Mouse (Mus musculus): ENCODE measurements around the gene Ptgr2. TPM values are rescaled to one million over a fixed set of nuclear protein-coding genes. Genes with fewer than 3 reads are reported as not detected.
A peak's percentile ranks its signal among the peaks of the same experiment; 100 is the strongest.

Gene Ptgr2
- polyA plus RNA-seq, 1 experiment from 2014 or later = 15.8 TPM

DNA sequence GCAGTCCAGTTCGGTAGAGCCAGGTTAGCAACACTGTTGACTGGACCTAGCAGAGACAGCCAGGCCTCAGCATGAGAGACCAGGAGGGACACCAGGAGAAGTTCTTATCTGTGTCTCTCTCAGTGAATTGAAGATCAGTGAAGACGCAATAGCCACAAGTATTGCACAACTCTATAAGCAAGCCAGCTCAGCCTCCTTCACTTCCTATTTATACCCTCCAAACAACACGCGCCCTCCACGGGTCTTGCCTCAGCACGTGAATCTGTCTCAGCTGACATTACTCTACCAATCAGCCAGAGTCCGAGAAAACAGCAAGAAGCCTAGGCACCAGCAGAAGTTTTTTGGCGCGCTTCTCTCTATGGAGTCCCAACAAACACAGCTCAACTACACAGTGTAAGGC is 9.7 kb upstream of the Ptgr2 start:
- no peak for ATAC-seq (ENCODE audit: low FRiP score)
- H3K4me1 ChIP-seq = no peaks in the 10 kb centered on the region
- no peak overlapping the region for H3K4me3 ChIP-seq (replicated peaks)
- no peaks in the 10 kb centered on the region for H3K9me3 ChIP-seq (replicated peaks)
- H3K27me3 ChIP-seq (replicated peaks) = no peaks in the 10 kb centered on the region
- H3K36me3 ChIP-seq = no peaks in the 10 kb centered on the region
- no peak overlapping the region for H3K9ac ChIP-seq (replicated peaks)
- WGBS = 91% methylated on average over 9 of the region's 9 CpGs
- no peak overlapping the region for H3K27ac ChIP-seq (replicated peaks)
- no peak overlapping the region for H3K4me2 ChIP-seq

- H3K27me3 ChIP-seq (replicated peaks) = no peaks in the 10 kb centered on the region
- ATAC-seq (ENCODE audit: low FRiP score) = no peak
- no peaks in the 10 kb centered on the region for H3K4me1 ChIP-seq
- no peaks in the 10 kb centered on the region for H3K9me3 ChIP-seq (replicated peaks)
- H3K9ac ChIP-seq (replicated peaks) = no peak overlapping the region
- WGBS = 75% methylated on average over 2 of the region's 2 CpGs
- no peaks in the 10 kb centered on the region for H3K36me3 ChIP-seq
- H3K27ac ChIP-seq (replicated peaks) = no peak overlapping the region
- H3K4me2 ChIP-seq = no peak overlapping the region
- H3K4me3 ChIP-seq (replicated peaks) = no peak overlapping the region
Measured at GRCm38 (mm10) chr12:84276288-84276687, 8.7 kb upstream of the Ptgr2 start.

DNA sequence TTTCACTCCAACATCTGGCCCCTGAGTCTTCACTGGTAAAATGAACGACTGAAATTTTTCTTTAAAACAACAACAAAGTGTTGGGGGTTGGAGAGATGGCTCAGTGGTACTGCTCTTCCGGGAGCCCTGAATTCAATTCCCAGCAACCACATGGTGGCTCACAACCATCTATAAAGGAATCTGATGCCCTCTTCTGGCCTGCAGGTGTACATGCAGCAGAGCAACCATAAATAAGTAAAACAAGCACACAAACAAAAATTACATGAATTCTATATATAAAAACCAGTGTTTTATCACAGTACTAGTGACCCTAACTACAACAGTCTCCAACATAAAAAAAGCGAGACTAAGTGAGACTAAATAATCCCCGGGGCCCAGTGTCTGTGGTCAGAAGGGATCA is 8.2 kb upstream of the Ptgr2 start:
- H3K9ac ChIP-seq (replicated peaks) = no peak overlapping the region
- no peaks in the 10 kb centered on the region for H3K27me3 ChIP-seq (replicated peaks)
- no peak overlapping the region for H3K27ac ChIP-seq (replicated peaks)
- 89% methylated on average over 4 of the region's 4 CpGs for WGBS
- no peak for ATAC-seq (ENCODE audit: low FRiP score)
- H3K4me3 ChIP-seq (replicated peaks) = no peak overlapping the region
- H3K4me2 ChIP-seq = no peak overlapping the region
- H3K4me1 ChIP-seq = no peaks in the 10 kb centered on the region
- no peaks in the 10 kb centered on the region for H3K36me3 ChIP-seq
- H3K9me3 ChIP-seq (replicated peaks) = no peaks in the 10 kb centered on the region

DNA sequence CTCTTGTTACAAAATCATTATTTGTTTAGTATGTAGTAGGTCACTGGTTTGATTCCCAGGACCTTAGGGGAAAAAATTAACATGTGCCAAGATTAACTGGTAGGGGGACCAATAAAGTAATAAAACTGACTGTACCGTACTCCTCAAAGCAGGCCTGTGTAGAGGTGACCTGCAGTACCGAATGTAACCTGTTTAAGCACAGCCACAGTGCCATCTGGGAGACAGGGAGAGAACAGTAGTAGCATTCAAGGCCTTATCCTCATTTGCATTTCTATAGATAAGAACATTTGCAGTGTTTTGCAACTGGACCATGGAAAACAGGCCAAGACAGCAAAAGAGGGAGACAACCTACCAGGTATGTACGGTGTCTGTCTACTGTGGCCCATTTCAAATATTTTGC is 7.2 kb upstream of the Ptgr2 start:
- no peak overlapping the region for H3K4me3 ChIP-seq (replicated peaks)
- H3K27me3 ChIP-seq (replicated peaks) = no peaks in the 10 kb centered on the region
- no peak overlapping the region for H3K4me2 ChIP-seq
- H3K36me3 ChIP-seq = no peaks in the 10 kb centered on the region
- WGBS = 36% methylated on average over 3 of the region's 3 CpGs
- no peak overlapping the region for H3K27ac ChIP-seq (replicated peaks)
- no peaks in the 10 kb centered on the region for H3K4me1 ChIP-seq
- no peak overlapping the region for H3K9ac ChIP-seq (replicated peaks)
- no peak for ATAC-seq (ENCODE audit: low FRiP score)
- no peaks in the 10 kb centered on the region for H3K9me3 ChIP-seq (replicated peaks)

- no peak for ATAC-seq (ENCODE audit: low FRiP score)
- H3K27me3 ChIP-seq (replicated peaks) = no peaks in the 10 kb centered on the region
- no peaks in the 10 kb centered on the region for H3K9me3 ChIP-seq (replicated peaks)
- no peak overlapping the region for H3K9ac ChIP-seq (replicated peaks)
- WGBS = 54% methylated on average over 7 of the region's 7 CpGs
- H3K27ac ChIP-seq (replicated peaks) = no peak overlapping the region
- no peaks in the 10 kb centered on the region for H3K4me1 ChIP-seq
- H3K4me3 ChIP-seq (replicated peaks) = no peak overlapping the region
- H3K4me2 ChIP-seq = no peak overlapping the region
- H3K36me3 ChIP-seq = no peaks in the 10 kb centered on the region
Measured at GRCm38 (mm10) chr12:84278901-84279300, 6.1 kb upstream of the Ptgr2 start.

GRCm38 (mm10) chr12:84284391-84284790 is 641 bp upstream of the Ptgr2 start:
- no peaks in the 10 kb centered on the region for H3K27me3 ChIP-seq (replicated peaks)
- 0 out of 2 replicates have a peak, but pooled peaks cover 2% of the 10 kb centered on the region for H3K9me3 ChIP-seq (replicated peaks)
- 81% methylated on average over 14 of the region's 14 CpGs for WGBS
- peak overlapping the region; percentile 59; the same call in 1 of the 2 replicates for H3K4me3 ChIP-seq (replicated peaks)
- peaks cover 14% of the 10 kb centered on the region for H3K4me1 ChIP-seq
- no peak overlapping the region for H3K9ac ChIP-seq (replicated peaks)
- no peak for ATAC-seq (ENCODE audit: low FRiP score)
- no peaks in the 10 kb centered on the region for H3K36me3 ChIP-seq
- peak overlapping the region; percentile 81 for H3K4me2 ChIP-seq
- no peak overlapping the region for H3K27ac ChIP-seq (replicated peaks)

DNA sequence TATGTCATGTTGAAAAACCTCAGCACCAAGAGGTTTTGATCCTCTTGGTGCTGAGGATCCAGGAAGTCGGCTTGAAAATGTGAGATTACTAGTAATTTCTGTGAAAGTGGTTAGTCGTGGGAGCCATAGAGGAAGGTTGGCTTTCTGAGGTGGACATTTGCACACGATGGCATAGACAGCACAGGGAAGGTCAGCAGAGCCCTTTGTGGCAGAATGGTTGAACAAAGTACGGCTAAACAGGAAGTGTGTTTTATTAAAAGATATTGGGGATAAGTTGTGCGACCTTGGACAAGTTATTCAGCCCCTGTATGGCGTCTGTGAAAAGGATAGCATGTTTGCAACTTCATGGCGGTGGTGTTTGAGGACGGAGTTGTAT is 549 bp downstream of the Ptgr2 start:
- Histone ChIP-seq H3K9ac (replicated peaks) (peak overlapping the region; percentile 60), H3K27ac (replicated peaks) (peak overlapping the region; percentile 64; the same call in 1 of the 2 replicates), H3K4me2 (peak overlapping the region; percentile 81), H3K36me3 (no peaks in the 10 kb centered on the region), H3K4me3 (replicated peaks) (peak overlapping the region; percentile 59), H3K4me1 (peaks cover 14% of the 10 kb centered on the region), H3K9me3 (replicated peaks) (0 out of 2 replicates have a peak, but pooled peaks cover 2% of the 10 kb centered on the region), H3K27me3 (replicated peaks) (no peaks in the 10 kb centered on the region)
- peak; percentile 8; the same call in 1 of the 2 replicates for ATAC-seq (ENCODE audit: low FRiP score)
- WGBS = 33% methylated on average over 8 of the region's 8 CpGs

DNA sequence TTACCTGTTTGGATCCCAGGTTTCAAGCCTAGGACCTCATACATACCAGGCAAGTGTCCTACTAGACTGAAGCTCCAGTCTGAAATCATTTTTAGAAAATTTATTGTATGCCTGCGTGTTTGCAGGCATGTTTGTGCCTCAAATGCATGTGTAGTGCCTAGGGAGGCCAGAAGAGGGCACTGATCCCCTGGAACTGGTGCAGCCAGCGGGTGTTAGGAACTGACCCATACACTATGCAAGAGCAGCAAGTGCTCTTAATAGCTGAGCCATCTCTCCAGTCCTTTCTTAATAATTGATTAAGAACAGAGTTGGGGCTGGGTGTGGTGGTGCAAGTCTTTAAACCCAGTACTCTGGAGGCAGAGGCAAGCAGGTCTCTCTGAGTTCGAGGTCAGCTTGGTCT is 3.4 kb downstream of the Ptgr2 start:
- WGBS = 66% methylated on average over 3 of the region's 3 CpGs
- Histone ChIP-seq H3K9me3 (replicated peaks) (0 out of 2 replicates have a peak, but pooled peaks cover 2% of the 10 kb centered on the region), H3K36me3 (peaks cover 4% of the 10 kb centered on the region; the same call in 1 of the 2 replicates), H3K27ac (replicated peaks) (no peak overlapping the region), H3K4me1 (peaks cover 14% of the 10 kb centered on the region), H3K27me3 (replicated peaks) (no peaks in the 10 kb centered on the region), H3K9ac (replicated peaks) (no peak overlapping the region), H3K4me3 (replicated peaks) (no peak overlapping the region), H3K4me2 (no peak overlapping the region)
- no peak for ATAC-seq (ENCODE audit: low FRiP score)

- H3K27ac ChIP-seq (replicated peaks) = no peak overlapping the region
- ATAC-seq (ENCODE audit: low FRiP score) = no peak
- no peaks in the 10 kb centered on the region for H3K9me3 ChIP-seq (replicated peaks)
- peaks cover 23% of the 10 kb centered on the region; the same call in 1 of the 2 replicates for H3K36me3 ChIP-seq
- no peaks in the 10 kb centered on the region for H3K4me1 ChIP-seq
- H3K27me3 ChIP-seq (replicated peaks) = no peaks in the 10 kb centered on the region
- no peak overlapping the region for H3K9ac ChIP-seq (replicated peaks)
- H3K4me3 ChIP-seq (replicated peaks) = no peak overlapping the region
- no peak overlapping the region for H3K4me2 ChIP-seq
- 96% methylated on average over 6 of the region's 6 CpGs for WGBS
Measured at GRCm38 (mm10) chr12:84297851-84298250, 12.8 kb downstream of the Ptgr2 start.

- no peaks in the 10 kb centered on the region for H3K9me3 ChIP-seq (replicated peaks)
- no peak overlapping the region for H3K9ac ChIP-seq (replicated peaks)
- WGBS = 96% methylated on average over 2 of the region's 2 CpGs
Measured at GRCm38 (mm10) chr12:84299265-84299664, 14.2 kb downstream of the Ptgr2 start.

DNA sequence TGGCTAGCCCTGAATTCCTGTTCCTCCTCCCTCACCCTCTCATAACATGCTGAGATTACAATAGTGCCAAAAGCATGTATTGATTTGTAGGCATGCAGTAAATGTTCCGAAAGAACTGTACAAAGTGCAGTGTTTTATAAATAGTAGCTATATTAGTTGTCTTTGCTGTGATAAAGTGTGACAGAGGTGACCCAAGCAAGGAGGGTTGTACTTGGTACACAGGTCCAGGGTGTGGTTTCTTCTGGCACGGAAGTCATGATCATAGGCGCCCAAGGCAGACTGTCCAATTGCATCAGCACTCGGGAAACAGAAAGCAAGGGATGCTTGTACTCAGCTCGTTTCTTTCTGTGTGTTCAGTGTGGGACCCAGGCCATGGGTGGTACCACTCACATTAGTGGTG is 19.1 kb downstream of the Ptgr2 start:
- 91% methylated on average over 5 of the region's 5 CpGs for WGBS
- Histone ChIP-seq H3K36me3 (peaks cover 23% of the 10 kb centered on the region), H3K4me1 (no peaks in the 10 kb centered on the region), H3K9ac (replicated peaks) (no peak overlapping the region), H3K9me3 (replicated peaks) (no peaks in the 10 kb centered on the region), H3K4me2 (no peak overlapping the region), H3K27ac (replicated peaks) (no peak overlapping the region), H3K27me3 (replicated peaks) (no peaks in the 10 kb centered on the region), H3K4me3 (replicated peaks) (no peak overlapping the region)
- no peak for ATAC-seq (ENCODE audit: low FRiP score)

More at GRCm38 (mm10) chr12:84299265-84299664, 14.2 kb downstream of the Ptgr2 start:
- no peaks in the 10 kb centered on the region for H3K4me1 ChIP-seq
- H3K27ac ChIP-seq (replicated peaks) = no peak overlapping the region
- H3K36me3 ChIP-seq = peaks cover 22% of the 10 kb centered on the region
- H3K27me3 ChIP-seq (replicated peaks) = no peaks in the 10 kb centered on the region
- no peak overlapping the region for H3K4me2 ChIP-seq
- no peak for ATAC-seq (ENCODE audit: low FRiP score)
- no peak overlapping the region for H3K4me3 ChIP-seq (replicated peaks)

GRCm38 (mm10) chr12:84304554-84304953 is 19.5 kb downstream of the Ptgr2 start:
- H3K9me3 ChIP-seq (replicated peaks) = no peaks in the 10 kb centered on the region
- no peak overlapping the region for H3K27ac ChIP-seq (replicated peaks)
- no peaks in the 10 kb centered on the region for H3K27me3 ChIP-seq (replicated peaks)
- H3K36me3 ChIP-seq = peaks cover 22% of the 10 kb centered on the region
- whole genome bisulfite sequencing = 83% methylated on average over 1 of the region's 1 CpGs
- no peak overlapping the region for H3K9ac ChIP-seq (replicated peaks)
- H3K4me3 ChIP-seq (replicated peaks) = no peak overlapping the region
- H3K4me1 ChIP-seq = no peaks in the 10 kb centered on the region
- no peak for ATAC-seq (ENCODE audit: low FRiP score)
- no peak overlapping the region for H3K4me2 ChIP-seq

- Histone ChIP-seq H3K4me2 (no peak overlapping the region), H3K4me1 (peaks cover 5% of the 10 kb centered on the region), H3K36me3 (peaks cover 9% of the 10 kb centered on the region; the same call in 1 of the 2 replicates), H3K27ac (replicated peaks) (no peak overlapping the region), H3K4me3 (replicated peaks) (no peak overlapping the region), H3K9ac (replicated peaks) (no peak overlapping the region), H3K27me3 (replicated peaks) (no peaks in the 10 kb centered on the region), H3K9me3 (replicated peaks) (no peaks in the 10 kb centered on the region)
- no peak for ATAC-seq (ENCODE audit: low FRiP score)
- WGBS = 81% methylated on average over 3 of the region's 5 CpGs
Measured at GRCm38 (mm10) chr12:84311306-84311705, 26.3 kb downstream of the Ptgr2 start.

All from neural tube, embryonic 15.5 days (tissue).